Mouse (Mus musculus) ES-E14 (cell line): ENCODE measurements around the gene Ikbkg. TPM values are rescaled to one million over a fixed set of nuclear protein-coding genes. Genes with fewer than 3 reads are reported as not detected.
A peak's percentile ranks its signal among the peaks of the same experiment; 100 is the strongest.

ENCODE experiments used
- DNase-seq: peaks from one replicate; pipeline ENCODE4 v3.0.0-alpha.2; 2013; ENCODE audit warnings: low read depth, low spot score
- H3K27ac ChIP-seq: 2 replicates; pipeline ENCODE4 v1.5.1; 2012; ENCODE audit warnings: low read depth, mild to moderate bottlenecking, low read length, moderate library complexity, mixed read lengths; ENCODE audit not compliant: poor library complexity, insufficient read depth, severe bottlenecking
- H3K36me3 ChIP-seq: 2 replicates; pipeline ENCODE4 v1.6.1; 2012; ENCODE audit warnings: mild to moderate bottlenecking, low read length, moderate library complexity, mixed read lengths; ENCODE audit not compliant: control insufficient read depth, poor library complexity, insufficient read depth, severe bottlenecking
- H3K4me1 ChIP-seq, 2 experiments: fragments of 150-350 bp in 1 of 2; sonication (generic) in 1 of 2; 2 replicates each; pipeline ENCODE4 v1.6.1; 2012; ENCODE audit warnings: low read length in 2 of 2, mild to moderate bottlenecking in 1 of 2, mixed read lengths in 1 of 2; ENCODE audit not compliant: control insufficient read depth in 2 of 2, insufficient read depth in 2 of 2, poor library complexity in 1 of 2
- H3K4me3 ChIP-seq, 2 experiments: fragments of 150-350 bp in 1 of 2; sonication (generic) in 1 of 2; 2 replicates each; pipeline ENCODE4 v1.5.1; 2012; ENCODE audit warnings: low read length in 2 of 2, low read depth in 1 of 2, mild to moderate bottlenecking in 1 of 2, mixed read lengths in 1 of 2; ENCODE audit not compliant: insufficient read depth in 1 of 2, poor library complexity in 1 of 2, severe bottlenecking in 1 of 2
- H3K9ac ChIP-seq: 2 replicates; pipeline ENCODE4 v1.6.1; 2012; ENCODE audit warnings: low read depth, mild to moderate bottlenecking, low read length, mixed read lengths; ENCODE audit not compliant: poor library complexity, insufficient read depth, severe bottlenecking
- H3K9me3 ChIP-seq: fragments of 150-350 bp; sonication (generic); 2 replicates; pipeline ENCODE4 v1.6.1; 2012; ENCODE audit warnings: low read depth, mild to moderate bottlenecking, low read length; ENCODE audit not compliant: control insufficient read depth, insufficient read depth
- CHD2 ChIP-seq: IDR thresholded peaks from 2 replicates; pipeline ENCODE4 v1.6.1; 2014; ENCODE audit warnings: mild to moderate bottlenecking, low read depth, low read length, inconsistent platforms
- MAFK ChIP-seq: IDR thresholded peaks from 2 replicates; pipeline ENCODE4 v1.6.1; 2014; ENCODE audit warnings: mild to moderate bottlenecking, low read depth, low read length, inconsistent platforms; ENCODE audit not compliant: insufficient read depth
- ZC3H11A ChIP-seq: IDR thresholded peaks from 2 replicates; pipeline ENCODE4 v1.6.1; 2012; ENCODE audit warnings: low read depth, mild to moderate bottlenecking, inconsistent platforms, low read length, borderline replicate concordance
- in situ Hi-C, 2 experiments: fragments of 600-800 bp; cut with MboI; formaldehyde crosslinking; loops; one replicate each; pipeline ENCODE4 v1.15.1; 2025; ENCODE audit warnings: low sequenced_read_pairs in 2 of 2, inconsistent platforms in 1 of 2; ENCODE audit not compliant: unreplicated experiment in 2 of 2
- total RNA-seq: library from RNA; depleted of rRNA; stranded (reverse); fragments of 300-350 nt; gene quantifications from 2 replicates; pipeline ENCODE4 v1.2.3, GENCODE M21; 2012; rRNA removed

Gene Ikbkg
- total RNA-seq, 1 experiment: 15.4 TPM

- Histone ChIP-seq H3K4me1 (no peaks in the 10 kb centered on the region), H3K9me3 (no peaks in the 10 kb centered on the region), H3K4me3 (no peak overlapping the region), H3K27ac (no peak overlapping the region), H3K9ac (no peak overlapping the region), H3K36me3 (no peaks in the 10 kb centered on the region)
- no peak for DNase-seq
- in situ Hi-C loops: no loop called here
- TF ChIP-seq MAFK: no peak
- TF ChIP-seq CHD2: no peak
- 0 out of 2 replicates have a peak, but pooled peaks have one; percentile 30 for TF ChIP-seq ZC3H11A
These were observed 104.0 kb downstream of the Ikbkg start for GRCm38 (mm10) chrX:74497131-74497530.

Other genes with a start within 250 kb of the Ikbkg start
- not detected in 2 replicates for gene Tex28, start 225.5 kb upstream of the Ikbkg start, total RNA-seq
- 0.42 and 0.89 TPM in 2 replicates for gene Tktl1, start 216.0 kb upstream of the Ikbkg start, total RNA-seq
- gene Flna, start 143.5 kb upstream of the Ikbkg start, total RNA-seq: 687 and 844 TPM in 2 replicates
- gene Emd, start 138.6 kb upstream of the Ikbkg start, total RNA-seq: 44.3 and 59.0 TPM in 2 replicates
- gene Rpl10, start 122.5 kb upstream of the Ikbkg start, total RNA-seq: 2,135 and 2,379 TPM in 2 replicates
- 32.8 and 49.3 TPM in 2 replicates for gene Taz, start 111.4 kb upstream of the Ikbkg start, total RNA-seq
- 3.9 and 5.3 TPM in 2 replicates for gene Dnase1l1, start 111.0 kb upstream of the Ikbkg start, total RNA-seq
- gene Atp6ap1, start 96.2 kb upstream of the Ikbkg start, total RNA-seq: 102 and 129 TPM in 2 replicates
- 53.1 and 75.7 TPM in 2 replicates for gene Gdi1, start 88.3 kb upstream of the Ikbkg start, total RNA-seq
- 27.7 and 33.6 TPM in 2 replicates for gene Fam50a, start 80.3 kb upstream of the Ikbkg start, total RNA-seq
- gene Plxna3, start 64.2 kb upstream of the Ikbkg start, total RNA-seq: 17.8 and 30.5 TPM in 2 replicates
- gene Lage3, start 39.7 kb upstream of the Ikbkg start, total RNA-seq: 64.6 and 71.1 TPM in 2 replicates
- 15.3 and 17.5 TPM in 2 replicates for gene Ubl4a, start 20.1 kb upstream of the Ikbkg start, total RNA-seq
- 8.4 and 11.4 TPM in 2 replicates for gene Slc10a3, start 19.9 kb upstream of the Ikbkg start, total RNA-seq
- gene Fam3a, start within 50 bp of the Ikbkg start, total RNA-seq: 8.9 and 9.6 TPM in 2 replicates
- gene G6pdx, start 35.9 kb downstream of the Ikbkg start, total RNA-seq: 30.1 and 30.3 TPM in 2 replicates
- 1.3 and 4.7 TPM in 2 replicates for gene Gm6880, start 88.1 kb downstream of the Ikbkg start, total RNA-seq
- gene Olfr1326-ps1, start 181.6 kb downstream of the Ikbkg start, total RNA-seq: not detected in 2 replicates
- not detected in 2 replicates for gene Olfr1325, start 199.4 kb downstream of the Ikbkg start, total RNA-seq